Mouse (Mus musculus) adrenal gland, postnatal 10 days (tissue): Measurements from ENCODE around the gene Bcl11a. TPM values are rescaled to one million over a fixed set of nuclear protein-coding genes. Genes with fewer than 3 reads are reported as not detected.
A peak's percentile ranks its signal among the peaks of the same experiment; 100 is the strongest.

Experiments
- DNase-seq: peaks from one replicate; pipeline ENCODE4 v3.0.0; 2021; ENCODE audit warnings: mixed read lengths
- total RNA-seq, 2 experiments: library from RNA; stranded (reverse); gene quantifications; 2 replicates each; pipeline ENCODE4 v1.2.3; 2021

Gene Bcl11a
- total RNA-seq, 2 experiments from 2014 or later: 3.3 to 4.8 TPM

DNA sequence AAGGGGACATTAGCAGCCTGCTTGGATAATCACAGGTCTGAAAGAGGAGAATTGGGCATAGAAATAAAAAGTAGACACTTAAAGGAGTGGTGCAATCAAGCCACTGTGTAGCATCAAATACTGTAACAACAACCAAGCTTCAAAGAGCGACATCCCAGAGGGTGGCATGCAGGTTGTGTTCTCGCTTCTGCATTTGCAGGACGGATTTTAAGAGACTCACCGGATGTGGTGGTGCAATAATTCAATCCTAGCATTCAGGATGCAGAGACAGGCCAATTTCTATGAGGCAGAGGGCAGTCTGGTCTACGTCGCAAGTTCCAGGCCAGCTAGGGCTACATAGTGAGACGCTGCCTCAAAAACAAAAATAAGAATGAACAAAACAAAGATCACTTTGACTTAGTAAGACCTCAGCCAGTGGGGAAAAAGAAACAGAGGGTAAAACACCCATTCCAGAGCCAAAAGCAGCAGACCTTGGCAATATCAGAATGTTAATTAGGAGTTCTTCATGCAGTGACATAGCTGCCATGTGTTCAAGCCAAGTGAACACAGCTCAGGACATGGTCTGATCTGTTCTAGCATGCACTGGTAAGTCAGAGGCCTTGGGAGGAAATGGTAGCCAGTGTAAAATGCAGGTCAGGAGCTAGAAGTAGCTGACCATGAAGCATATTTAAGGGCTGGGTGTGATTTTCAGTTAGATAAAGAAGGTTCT lies 74.4 kb downstream of the Bcl11a start:
- no peak for DNase-seq

DNA sequence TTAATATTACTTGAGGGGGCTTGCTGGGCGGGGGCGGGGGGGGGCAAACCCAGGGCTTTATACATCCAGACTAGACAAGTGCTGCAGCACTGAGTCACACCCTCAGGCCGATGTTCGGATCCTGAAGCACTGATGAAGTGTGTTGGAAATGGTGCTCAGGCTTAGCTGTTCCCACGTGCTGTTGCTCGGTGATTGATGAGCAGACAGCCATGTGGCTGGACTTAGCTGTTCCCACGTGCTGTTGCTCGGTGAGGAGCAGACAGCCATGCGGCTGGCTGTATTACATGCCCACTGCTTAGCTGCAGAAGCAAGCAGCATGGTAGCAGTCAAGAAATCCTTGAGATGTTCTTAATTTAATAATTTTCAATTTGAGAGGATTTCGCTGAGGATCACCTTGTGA lies 75.2 kb downstream of the Bcl11a start:
- DNase-seq: no peak

DNA sequence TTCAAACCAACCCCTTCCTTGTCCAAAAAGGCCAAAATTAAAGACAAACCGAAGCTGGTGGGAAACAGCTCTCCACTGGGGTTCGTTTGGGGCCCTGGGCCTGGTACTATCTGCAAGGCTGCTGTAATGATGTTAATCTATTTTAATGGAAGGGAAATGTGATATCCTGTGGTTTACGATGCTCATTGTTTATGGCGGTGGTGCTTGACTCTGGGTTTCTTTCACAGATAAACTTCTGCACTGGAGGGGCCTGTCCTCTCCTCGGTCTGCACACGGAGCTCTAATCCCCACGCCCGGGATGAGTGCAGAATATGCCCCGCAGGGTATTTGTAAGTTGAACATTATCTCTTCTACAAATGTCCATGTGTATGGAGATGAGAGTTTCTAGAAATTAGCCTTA lies 80.2 kb downstream of the Bcl11a start:
- DNase-seq: no peak

DNA sequence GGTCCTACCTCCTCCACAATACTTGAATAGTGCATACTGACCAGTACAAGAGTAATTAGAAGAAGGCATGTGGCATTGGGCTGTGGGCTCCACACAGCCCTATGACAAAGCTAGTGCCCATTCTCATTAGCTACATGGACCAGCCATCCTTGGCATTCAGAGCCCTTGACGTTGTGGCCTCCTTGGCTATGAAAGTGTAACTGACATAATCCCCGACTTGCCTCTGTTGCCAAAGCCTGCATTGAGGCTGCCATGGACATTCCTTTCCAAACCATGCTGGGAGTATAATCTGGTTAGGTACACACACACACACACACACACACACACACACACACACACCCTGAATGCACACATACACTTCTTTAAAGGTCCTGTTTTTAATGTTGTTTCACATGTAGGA lies 81.8 kb downstream of the Bcl11a start:
- no peak for DNase-seq

DNA sequence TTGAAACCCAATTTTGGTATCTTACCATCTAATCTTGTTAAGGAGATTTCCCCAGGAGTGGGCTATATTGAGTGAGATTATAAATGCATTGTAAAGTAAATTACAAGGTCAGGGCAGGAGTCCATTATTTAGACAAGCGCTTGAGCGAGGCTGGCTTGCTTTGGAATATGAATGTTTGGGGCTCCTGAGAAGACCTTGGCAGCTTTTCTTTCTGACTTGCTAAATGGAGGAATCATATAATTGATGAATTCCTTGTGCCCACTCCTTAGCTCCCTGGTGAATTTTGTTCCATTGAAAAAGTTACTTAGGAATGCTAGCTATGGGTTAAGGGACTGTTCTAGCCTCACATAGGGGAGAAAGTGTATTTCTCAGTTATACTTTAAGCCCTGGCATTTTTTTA lies 83.6 kb downstream of the Bcl11a start:
- no peak for DNase-seq

DNA sequence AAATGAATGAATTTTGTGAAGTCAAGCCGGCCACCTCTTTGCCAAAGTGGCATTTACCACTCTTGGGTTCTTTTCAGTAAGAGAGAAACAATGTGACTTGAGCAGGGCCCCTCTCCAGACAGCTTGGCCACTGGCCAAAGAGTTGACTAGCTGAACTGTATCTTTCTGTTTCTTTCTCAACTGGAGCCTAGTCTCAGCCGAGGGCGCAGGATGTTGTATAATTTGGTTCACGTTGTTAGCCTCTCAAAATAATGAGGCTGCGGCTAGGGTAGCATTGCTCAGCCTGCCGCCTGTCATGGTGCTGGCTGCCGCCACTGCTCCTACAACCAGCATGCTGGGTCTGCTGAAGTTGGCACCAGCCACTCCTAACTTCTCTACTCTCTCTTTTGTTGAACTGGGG lies 84.2 kb downstream of the Bcl11a start:
- peak; percentile 49 for DNase-seq

DNA sequence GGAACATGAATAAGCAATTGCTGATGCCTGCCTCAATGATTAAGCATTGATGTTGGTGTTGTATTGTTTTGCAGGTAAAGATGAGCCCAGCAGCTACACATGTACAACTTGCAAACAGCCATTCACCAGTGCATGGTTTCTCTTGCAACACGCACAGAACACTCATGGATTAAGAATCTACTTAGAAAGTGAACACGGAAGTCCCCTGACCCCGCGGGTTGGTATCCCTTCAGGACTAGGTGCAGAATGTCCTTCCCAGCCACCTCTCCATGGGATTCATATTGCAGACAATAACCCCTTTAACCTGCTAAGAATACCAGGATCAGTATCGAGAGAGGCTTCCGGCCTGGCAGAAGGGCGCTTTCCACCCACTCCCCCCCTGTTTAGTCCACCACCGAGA lies 85.2 kb downstream of the Bcl11a start:
- DNase-seq: no peak

DNA sequence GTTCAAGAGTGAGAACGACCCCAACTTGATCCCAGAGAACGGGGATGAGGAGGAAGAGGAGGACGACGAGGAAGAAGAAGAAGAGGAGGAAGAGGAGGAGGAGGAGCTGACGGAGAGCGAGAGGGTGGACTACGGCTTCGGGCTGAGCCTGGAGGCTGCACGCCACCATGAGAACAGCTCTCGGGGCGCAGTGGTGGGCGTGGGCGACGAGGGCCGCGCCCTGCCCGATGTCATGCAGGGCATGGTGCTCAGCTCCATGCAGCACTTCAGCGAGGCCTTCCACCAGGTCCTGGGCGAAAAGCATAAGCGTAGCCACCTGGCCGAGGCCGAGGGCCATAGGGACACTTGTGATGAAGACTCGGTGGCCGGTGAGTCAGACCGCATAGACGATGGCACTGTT lies 86.2 kb downstream of the Bcl11a start:
- no peak for DNase-seq

DNA sequence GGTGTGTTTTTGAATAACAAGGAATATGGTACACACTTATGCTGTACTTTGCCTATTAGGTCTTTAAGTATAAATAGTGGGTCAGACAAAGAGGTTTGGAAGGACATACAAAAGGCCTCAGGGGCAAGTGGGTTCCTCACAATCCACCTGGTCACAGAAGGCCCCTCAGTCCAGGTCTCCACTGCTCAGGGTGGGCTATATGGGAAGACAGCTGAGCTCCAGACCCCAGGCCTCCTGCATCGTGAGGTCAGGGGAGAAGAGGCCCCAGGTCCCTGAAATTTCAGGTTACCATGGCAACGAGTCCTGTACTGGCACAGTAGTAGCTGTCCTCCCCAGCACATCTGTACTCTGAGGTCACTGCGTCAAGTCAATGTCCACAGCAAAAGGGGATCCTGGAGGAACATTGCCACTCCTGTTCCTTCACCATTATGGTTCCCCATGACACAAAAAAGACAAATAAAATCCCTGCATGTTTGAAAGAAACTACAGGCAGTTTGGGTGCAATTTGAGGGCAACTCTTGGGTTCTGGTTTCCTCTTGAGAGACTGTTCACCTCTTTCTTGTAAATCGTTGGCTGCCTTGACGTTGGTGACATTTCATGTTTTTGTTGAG lies 93.9 kb downstream of the Bcl11a start:
- DNase-seq: no peak

DNA sequence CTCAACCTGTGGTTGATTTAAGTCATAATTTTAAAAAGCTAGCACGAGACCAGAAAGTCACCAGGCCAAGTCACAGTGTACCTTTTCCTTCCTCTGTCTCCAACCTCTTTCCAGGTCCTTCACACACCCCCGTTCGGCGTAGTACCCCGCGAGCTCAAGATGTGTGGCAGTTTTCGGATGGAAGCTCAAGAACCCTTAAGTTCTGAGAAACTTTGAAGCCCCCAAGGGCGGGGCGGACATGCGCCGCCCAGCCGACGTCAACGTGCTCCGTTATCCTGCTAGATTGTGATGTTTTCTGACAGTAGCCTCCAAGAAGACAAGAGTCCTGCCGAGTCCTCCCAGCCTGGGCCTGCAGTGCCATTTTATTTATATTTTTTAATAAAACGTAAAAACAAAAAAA lies 94.7 kb downstream of the Bcl11a start:
- no peak for DNase-seq

DNA sequence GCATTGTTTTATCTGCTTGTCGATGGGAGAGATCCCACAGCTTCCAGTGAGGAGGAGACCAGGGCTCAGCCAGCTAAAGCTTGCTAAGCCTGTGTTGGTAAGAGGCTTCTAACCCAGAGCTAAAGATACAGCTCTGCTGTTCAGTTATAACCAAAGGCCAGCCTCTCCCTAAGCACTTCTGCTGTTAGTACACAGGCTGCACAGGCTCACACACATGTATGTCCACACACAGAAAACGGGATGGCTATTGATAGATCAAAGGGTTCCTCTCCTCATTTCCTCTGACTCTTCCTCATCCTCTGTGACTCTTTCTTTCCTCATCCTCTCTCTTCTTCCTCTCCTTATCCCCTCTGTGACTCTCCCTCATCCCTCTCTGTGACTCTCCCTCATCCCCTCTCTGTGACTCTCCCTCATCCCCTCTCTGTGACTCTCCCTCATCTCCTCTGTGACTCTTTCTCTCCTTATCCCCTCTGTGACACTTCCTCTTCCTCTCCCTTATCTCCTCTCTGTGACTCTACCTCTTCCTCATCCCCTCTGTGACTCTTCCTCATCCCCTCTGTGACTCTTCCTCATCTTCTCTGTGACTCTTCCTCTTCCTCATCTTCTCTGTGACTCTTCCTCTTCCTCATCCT lies 96.4 kb downstream of the Bcl11a start:
- no peak for DNase-seq

DNA sequence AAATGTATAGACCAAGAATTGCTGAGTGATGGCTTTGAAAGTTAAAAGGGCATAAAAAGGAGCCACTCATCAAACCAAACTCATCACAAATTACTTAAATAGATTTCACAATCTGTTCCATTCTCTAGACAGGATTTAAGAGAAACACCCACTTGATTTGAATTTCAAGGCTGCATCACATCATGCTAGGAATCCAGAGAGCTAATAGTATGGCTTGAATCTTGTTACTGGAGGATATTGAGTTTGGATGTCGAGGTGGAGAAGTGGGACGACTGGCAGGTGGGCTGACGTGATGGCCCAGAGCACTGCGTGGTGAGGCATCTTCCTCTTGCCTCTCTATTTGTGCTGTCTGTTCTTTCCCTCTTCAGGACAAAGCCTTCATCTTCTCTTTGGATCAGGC lies 99.6 kb downstream of the Bcl11a start:
- no peak for DNase-seq

DNA sequence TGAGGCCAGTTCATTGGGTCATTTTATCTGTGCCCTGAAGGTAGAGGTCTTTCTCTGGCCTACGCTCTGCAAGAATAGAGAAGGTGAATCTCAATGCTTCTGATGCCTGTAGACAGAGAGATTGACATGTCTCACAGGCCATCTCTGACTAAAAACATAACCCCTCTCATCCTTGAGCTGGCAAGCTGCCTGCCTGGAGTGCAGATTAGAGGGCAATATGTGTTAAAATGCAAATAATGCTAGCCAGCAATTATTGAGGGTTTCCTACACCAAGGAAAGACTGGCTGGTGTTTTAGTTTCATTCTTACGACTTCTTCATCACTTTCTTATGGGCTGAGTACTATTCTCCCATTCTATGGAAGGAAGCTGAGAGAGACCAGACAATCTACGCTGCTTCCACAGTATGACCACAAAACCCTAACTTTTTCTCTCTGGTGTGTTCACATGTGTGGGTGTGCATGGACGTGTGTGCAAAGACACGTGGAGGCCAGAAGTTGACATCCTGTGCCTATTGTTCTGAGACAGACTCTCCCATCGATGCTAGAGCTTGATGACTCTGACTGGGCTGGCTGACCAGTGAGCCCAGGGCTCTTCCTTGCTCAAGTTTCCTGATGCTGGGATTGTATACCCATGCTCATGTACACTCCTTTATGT lies 101.1 kb downstream of the Bcl11a start:
- no peak for DNase-seq

DNA sequence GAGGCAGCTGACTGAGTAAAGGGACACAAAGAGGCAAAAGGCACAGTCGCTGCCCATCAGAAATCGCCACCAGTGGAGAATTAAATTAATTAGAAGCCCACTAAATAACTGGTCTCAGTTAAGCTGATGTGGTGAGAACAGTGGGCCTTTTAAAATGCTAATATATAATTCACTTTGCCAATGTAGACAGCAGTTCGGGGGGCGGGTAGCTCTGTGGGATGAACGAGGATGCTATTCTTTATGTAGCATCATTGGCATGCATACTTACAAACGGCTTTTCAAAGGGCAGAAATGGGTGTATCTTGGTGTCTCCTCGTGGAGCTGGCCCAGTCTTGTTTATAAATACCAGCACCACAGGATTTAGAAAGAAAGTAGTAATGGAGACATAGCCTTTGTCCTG lies 102.2 kb downstream of the Bcl11a start:
- DNase-seq: no peak

DNA sequence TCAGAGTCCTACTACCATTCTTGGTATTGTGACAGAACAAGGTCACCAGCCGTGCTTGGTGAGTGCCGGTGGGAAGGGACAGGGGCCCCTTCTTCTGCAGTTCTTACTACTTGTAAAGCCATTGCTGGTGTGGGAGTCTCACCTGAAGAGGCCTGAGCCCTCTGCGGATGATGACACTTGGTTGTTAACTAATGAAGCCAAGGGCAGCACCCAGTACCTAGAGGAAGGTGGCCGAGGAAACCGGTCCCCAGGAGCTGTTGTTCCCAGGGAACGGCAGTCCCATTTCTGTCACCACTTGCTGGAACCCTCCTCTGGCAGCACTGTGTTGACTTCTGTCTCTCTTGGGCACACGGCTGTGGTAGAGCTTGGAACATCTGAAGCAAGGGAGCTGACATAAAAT lies 105.6 kb downstream of the Bcl11a start:
- DNase-seq: no peak

DNA sequence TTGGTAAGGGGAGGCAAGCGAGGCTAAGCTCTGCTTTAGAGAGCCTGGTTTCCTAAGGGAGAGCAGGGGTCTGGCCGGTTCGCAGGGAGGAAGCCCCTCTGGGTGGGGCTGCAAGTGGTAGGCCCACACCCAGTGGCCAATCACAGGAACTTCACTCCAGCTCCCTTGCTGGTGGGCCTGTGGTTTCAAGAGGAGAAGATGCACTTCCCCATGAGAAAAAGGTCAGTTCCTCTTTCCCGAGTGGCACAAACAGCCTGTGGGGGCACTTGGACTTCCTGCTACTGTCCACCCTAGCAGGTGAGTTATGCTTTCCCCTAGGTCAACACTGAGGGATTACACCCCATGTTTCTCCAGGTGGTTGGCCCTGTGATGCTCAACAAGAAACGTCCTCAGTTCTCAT lies 107.1 kb downstream of the Bcl11a start:
- no peak for DNase-seq

DNA sequence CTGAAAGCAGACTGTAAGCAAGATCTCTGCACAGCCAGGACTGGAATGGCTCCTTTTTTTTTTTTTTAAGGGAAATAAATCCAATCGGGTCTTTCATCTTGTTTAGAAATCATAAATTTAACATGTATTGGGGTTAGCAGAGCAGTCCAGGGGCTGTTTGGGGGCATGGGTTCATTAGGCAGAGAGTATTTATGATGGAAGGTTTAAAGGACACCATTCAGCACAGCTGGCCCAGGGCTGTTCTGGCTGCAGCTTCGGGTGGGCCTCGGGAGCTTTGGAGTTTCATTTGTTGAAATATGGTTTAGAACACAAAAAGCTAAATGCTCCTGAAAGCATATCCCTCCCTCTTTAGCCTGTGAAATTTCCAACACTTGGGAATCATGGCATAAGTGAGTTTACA lies 112.6 kb downstream of the Bcl11a start:
- DNase-seq: no peak

DNA sequence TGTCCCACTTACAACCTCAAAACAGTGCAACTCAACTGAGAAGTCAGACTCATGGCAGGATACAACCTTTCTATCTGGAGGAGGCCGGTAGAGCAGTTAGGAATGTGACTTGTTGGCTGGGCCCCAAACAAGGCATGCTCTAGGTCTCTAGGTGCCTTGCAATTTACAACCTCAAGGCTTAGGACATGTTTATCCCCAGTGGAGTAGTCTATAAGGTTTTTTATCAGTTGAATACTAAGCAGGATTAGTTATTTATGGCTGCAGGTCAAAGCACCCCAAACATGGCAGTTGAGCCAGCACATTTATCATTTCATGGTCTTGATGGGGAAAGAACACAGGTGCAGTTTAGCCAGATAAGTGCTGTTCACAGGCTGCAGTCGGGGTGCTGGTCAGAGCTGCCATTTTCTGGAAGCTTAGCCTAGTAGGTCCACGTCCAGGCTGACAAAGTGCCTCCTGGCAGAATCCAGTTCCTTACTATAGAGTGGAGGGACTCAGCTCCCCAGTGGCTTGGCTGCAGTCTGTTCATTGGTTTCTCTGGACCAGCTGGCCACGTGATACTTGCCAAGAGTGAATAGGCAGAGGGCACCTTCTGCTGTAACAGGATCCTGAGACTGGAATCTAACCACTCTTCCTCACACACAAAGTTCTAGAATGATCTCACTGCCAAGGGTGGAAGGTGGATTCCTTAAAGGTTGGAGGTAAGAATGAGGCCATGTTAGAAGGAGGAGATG lies 118.8 kb downstream of the Bcl11a start:
- peak; percentile 5 for DNase-seq

DNA sequence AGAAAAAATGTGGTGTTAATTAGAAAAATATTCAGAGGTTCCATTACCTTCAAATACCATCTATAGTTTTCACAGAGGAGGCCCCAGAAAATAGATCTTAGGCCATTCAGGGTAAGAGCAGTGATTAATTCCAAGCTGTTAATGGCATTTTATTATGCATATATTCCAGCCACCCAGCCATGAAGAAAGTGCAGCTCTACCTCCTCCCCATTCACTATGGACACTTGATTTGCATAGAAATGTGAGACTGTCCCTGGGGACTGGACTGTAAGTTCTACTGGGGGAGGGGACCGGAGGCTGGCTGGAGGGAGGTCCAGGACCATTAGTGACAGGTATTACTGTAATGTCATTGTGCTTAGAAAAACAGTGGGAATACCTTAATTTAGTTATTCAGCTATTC lies 119.6 kb downstream of the Bcl11a start:
- no peak for DNase-seq

DNA sequence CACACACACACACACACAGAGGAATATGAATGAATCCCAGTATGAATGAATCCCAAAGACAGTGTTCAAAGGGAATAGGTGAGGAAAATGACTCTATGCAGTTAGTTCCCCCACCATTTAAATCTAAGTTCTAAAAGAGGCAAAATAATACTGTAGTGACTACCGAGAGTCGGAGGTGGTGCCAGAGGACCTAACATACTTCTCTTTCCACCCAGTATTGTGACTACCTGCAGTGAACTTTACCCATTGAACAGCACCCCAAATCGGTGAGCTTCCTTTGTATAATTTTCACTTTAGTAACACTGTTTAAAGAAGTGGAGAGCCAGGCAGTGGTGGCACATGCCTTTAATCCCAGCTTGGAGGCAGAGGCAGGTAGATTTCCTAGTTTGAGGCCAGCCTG lies 121.7 kb downstream of the Bcl11a start:
- no peak for DNase-seq

DNA sequence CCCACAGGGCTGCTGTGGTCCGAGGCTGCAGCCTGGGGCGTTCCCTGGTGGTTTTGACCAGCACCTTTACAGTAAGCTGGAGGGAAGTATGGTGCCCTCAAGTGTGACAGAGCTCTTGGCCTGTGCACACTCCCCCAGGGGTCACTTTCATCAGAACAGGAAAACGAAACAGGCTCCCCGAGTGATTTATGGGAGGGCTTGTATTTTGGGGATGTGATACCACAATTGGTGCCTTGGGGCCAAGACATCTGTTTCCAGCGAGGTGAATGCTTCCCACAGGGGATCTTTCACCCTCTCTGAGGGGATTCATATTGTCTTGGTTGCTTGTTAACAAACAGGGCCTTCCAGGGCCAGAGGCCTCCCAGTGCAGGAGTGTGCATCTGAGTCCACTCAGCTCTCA lies 122.5 kb downstream of the Bcl11a start:
- no peak for DNase-seq

DNA sequence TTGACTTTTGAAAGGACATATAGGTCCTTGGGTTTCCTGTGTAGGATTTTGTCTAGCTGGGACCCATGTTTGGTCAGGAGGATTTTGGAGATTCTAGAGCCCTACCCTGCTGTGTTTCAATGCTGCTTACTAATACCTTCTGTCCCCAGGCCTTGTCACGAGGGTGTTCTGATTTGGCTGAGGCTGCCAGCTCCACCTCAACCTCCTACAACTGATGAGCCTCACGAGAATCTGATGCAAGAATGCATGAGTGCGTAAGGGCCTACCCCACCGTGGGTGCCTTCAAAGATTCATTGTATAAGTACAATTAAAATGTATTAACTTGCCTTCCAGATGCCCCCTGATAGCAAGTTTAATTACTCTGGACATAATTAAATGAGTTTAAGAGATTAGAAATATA lies 123.4 kb downstream of the Bcl11a start:
- DNase-seq: no peak
